Mouse (Mus musculus): ENCODE data around the gene Gm11020.
"Not testable (repeated sequence)": the region's sequence is repeated elsewhere in the genome, so short reads cannot be mapped to it uniquely, and the experiment has no call there.

Gene Gm11020

GRCm38 (mm10) chr8:104321267-104321666, at the start of gene Gm11020:
Gene Gm11020 (plus strand): TSS chr8:104321567.
- DNase-seq (ENCODE audit: low spot score in 2 of 2): not testable (repeated sequence)

- not testable (repeated sequence) for DNase-seq (ENCODE audit: low spot score in 2 of 2)
Measured at GRCm38 (mm10) chr8:104293081-104293480, 28.3 kb upstream of the Gm11020 start, which contains the start of gene Cmtm2a. Gene Cmtm2a (minus strand): TSS chr8:104293181.

DNA sequence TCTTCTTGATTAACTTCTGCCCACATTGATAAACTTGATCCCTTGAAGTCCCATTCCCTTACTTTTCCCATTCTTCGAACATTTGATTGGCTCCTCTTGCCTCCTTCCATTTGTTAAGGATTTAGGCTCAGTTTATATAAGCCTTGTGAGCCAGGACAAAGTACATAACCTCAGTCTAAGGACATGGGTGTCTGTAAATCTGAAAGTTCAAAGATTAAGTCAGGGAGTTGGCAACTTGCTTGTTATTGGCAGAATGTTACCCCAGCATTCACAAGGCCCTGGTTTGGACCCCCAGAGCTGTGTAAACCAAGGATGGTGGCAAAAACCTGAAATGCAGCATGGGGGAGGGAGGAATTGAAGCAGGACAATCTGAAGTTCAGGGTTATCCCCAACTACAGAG, 27.0 kb upstream of the Gm11020 start:
- no peak for DNase-seq (ENCODE audit: low spot score in 2 of 2)

DNA sequence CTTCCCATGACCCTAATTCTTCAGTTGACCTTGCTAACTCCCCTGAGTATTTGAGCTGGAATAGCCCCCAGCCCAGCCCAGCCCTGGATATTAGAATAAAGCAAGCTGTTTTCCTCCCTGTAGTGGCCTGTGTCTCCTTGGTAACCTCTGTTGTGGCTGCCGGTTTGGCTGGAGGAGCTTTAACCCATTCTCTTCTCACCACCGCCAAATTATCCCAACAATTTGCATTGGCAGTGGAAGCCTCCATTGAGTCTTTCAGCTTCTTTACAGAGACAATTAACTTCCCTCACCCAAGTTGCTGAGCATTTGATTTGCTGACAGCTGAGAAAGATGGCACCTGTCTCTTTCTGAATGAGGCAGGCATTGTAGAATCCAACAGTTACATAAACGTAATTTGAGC, 19.8 kb upstream of the Gm11020 start:
- DNase-seq (ENCODE audit: low spot score in 2 of 2): not testable (repeated sequence)

- DNase-seq (ENCODE audit: low spot score in 2 of 2): not testable (repeated sequence)
Measured at GRCm38 (mm10) chr8:104302536-104302935, 18.8 kb upstream of the Gm11020 start.

DNA sequence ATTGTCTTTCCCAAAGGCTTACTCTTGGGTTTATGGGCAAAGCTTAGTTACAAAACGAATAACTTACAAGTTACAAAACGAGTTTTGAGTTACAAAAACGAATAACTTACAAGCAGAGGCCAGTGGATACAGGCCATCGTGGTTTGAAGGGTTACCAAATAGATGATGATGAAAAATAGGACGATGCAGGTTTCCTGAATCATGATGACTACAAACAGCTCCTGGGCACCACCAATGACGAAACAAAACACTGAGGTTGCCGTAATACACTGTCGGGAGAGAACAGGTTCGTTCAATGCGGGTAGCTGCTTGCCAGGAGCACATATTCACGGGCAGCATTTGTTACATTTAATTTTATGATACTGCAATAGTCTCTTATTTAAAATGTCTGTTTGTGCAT, 16.4 kb upstream of the Gm11020 start:
- DNase-seq (ENCODE audit: low spot score in 2 of 2): no peak

- DNase-seq (ENCODE audit: low spot score in 2 of 2): not testable (repeated sequence)
Measured at GRCm38 (mm10) chr8:104308341-104308740, 13.0 kb upstream of the Gm11020 start.

DNA sequence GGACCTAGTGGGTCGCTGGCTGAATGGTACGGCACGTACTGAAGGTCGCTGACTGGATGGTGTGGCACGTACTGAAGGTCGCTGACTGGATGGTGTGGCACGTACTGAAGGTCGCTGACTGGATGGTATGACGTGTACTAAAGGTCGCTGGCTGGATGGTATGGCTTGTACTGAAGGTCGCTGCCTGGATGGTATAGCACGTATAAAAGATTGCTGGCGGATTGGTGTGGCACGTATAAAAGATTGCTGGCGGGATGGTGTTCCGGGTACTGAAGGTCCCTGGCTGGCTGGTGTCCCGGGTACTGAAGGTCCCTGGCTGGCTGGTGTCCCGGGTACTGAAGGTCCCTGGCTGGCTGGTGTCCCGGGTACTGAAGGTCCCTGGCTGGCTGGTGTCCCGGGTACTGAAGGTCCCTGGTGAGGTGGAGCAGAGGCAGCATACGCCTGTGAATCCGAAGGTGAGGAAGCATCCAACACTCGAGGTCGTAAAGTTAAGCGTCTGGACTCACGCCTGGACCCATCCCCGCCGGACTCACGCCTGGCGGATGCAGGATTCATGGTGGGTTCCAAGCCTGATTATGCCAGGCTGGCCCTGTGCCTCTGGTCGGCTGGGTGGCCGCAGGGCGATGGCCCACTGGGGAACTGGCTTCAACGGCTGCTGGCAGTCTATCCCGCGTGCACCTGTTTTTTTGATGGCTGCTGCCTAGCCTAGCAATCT, 11.8 kb upstream of the Gm11020 start, which contains the start of the genes Gm45711 and Cmtm1:
Gene Gm45711, minus strand, starts transcription at position 641 of the 715 bp plus-strand sequence.
Gene Cmtm1, minus strand, starts transcription at position 705 of the 715 bp plus-strand sequence.
- not testable (repeated sequence) for DNase-seq (ENCODE audit: low spot score in 2 of 2)

DNA sequence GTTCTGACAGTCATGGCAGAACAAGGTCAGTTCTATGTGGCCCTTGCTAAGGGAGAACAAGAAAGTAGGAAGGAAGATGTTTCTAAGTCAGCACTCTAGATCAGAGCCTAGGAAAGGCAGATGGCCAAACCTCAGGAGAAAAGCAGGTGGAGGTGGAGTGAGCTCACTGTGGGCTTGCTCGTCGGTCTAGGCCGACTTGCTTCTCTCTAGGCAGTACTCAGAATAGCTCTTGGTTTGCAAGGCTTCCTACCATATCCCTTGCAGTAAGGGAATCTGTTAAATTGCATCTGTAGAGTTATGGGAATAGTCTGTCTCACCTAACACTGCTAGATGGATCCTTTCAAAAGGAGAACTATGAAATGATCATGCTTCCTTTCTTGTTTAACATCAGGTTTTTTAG, 9.3 kb upstream of the Gm11020 start:
- not testable (repeated sequence) for DNase-seq (ENCODE audit: low spot score in 2 of 2)

DNA sequence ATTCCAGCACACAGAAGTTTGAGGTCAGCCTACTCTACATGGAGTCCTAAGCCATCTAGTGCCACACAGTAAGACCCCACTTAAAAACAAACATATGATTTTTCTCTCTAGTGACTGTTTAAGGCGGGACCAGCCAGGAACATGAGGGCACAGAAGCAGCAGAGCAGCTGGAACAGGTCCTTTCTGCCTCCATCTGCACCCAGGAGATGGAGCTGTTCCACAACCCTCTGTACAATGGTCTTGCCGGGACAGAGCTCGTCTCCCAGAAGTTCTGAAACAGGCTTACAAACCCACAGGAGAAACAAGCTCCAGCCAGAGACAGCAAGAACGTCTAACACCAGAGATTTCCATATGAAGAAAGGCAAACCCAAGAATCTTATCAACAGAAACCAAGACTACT, 8.1 kb upstream of the Gm11020 start:
- DNase-seq (ENCODE audit: low spot score in 2 of 2): no peak

DNA sequence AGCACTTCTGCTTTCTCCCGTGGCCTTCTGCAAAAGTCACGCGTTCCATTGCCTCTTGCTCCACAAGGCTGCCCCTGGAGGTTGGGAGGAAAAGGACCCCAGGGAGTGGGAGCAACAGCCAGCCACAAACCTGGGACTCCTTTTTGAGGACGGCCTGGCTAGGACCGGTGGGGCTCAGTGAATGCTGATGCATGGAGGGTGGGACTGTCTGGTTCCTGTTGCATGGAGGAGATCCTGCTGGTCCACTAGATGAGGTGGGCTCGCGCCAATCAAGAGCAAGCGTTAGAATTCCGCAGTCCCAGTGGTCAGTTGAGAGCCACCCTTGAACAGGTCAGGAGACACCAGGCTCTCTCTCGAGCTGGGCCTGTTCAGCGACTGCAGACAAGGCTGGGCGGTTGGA, 563 bp downstream of the Gm11020 start, which contains the start of gene Cmtm2b:
Gene Cmtm2b, plus strand, starts transcription at position 301 of the 400 bp plus-strand sequence.
- DNase-seq (ENCODE audit: low spot score in 2 of 2): not testable (repeated sequence)

GRCm38 (mm10) chr8:104332665-104333631, 11.6 kb downstream of the Gm11020 start:
- DNase-seq (ENCODE audit: low spot score in 2 of 2): no peak

GRCm38 (mm10) chr8:104333786-104334185, 12.4 kb downstream of the Gm11020 start:
- no peak for DNase-seq (ENCODE audit: low spot score in 2 of 2)

- DNase-seq (ENCODE audit: low spot score in 2 of 2): no peak
Measured at GRCm38 (mm10) chr8:104334196-104334595, 12.8 kb downstream of the Gm11020 start.

GRCm38 (mm10) chr8:104336806-104337205, 15.4 kb downstream of the Gm11020 start:
- no peak for DNase-seq (ENCODE audit: low spot score in 2 of 2)

- no peak for DNase-seq (ENCODE audit: low spot score in 2 of 2)
Measured at GRCm38 (mm10) chr8:104337890-104338289, 16.5 kb downstream of the Gm11020 start.

GRCm38 (mm10) chr8:104339229-104339982, 18.0 kb downstream of the Gm11020 start, which contains the start of gene Cmtm3:
Gene Cmtm3 (plus strand): TSS chr8:104339410.
- DNase-seq (ENCODE audit: low spot score in 2 of 2): peak; percentile 20 to 27

DNA sequence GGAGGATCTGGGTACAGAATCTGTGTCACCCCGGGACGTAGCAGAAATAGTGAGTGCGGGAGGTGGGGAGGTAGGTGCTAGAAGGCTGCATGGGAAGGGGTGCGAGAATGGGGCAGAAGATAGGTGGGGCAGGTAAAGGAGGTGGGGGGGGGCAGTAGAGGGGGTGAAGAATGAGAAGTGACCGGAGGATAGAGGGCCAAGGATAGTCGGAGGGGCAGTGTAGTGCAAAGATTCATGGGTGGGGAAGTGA, 18.5 kb downstream of the Gm11020 start:
- DNase-seq (ENCODE audit: low spot score in 2 of 2): no peak

- DNase-seq (ENCODE audit: low spot score in 2 of 2): peak; percentile 59 to 76
Measured at GRCm38 (mm10) chr8:104340233-104341105, 19.1 kb downstream of the Gm11020 start.

DNA sequence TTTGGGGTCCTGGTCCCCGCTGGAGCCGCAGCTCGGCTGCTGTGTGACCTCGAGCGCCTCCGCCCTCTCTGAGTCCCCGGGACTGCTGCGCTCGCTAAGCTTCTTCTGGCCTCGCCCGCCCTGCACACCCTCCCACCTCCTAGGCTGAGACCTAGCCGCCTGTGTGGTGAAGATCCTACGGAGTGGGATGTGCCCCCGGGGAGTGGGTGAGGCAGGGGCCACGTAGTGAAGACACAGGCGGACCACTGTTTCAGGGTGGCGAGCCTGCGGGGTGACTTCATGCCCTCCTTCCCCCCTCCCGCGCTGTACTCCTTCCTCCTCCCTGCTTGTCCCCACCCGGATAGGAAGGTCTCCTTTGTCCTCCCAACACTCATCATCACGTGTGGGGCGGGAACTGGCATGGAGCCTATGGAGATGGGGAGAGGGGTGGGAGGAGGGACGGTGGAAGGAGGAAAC, 19.8 kb downstream of the Gm11020 start:
- DNase-seq (ENCODE audit: low spot score in 2 of 2): peak; percentile 43 to 74

GRCm38 (mm10) chr8:104341678-104342077, 20.3 kb downstream of the Gm11020 start:
- DNase-seq (ENCODE audit: low spot score in 2 of 2): no peak

All from urinary bladder, postnatal 36 days (tissue).